Mouse (Mus musculus) adrenal gland, postnatal 4 days (tissue): ENCODE measurements around the gene Nrp2. TPM values are rescaled to one million over a fixed set of nuclear protein-coding genes. Genes with fewer than 3 reads are reported as not detected.

ENCODE experiments used
- DNase-seq, 2 experiments: peaks; one replicate each; pipeline ENCODE4 v3.0.0; 2021 to 2022; ENCODE audit warnings: low spot score in 2 of 2, mixed read lengths in 2 of 2
- long read RNA-seq, 2 experiments: library from polyadenylated mRNA; stranded (forward); transcript quantifications; one replicate each; pipeline ENCODE4 v2.0.0; 2021
- total RNA-seq, 2 experiments: library from RNA; stranded (reverse); gene quantifications; 2 replicates each; pipeline ENCODE4 v1.2.3; 2021

The Nrp2 gene
- 10 to 100 TPM; 42.5 to 51.6 TPM for total RNA-seq
- long read RNA-seq, experiment 1, full-length matches to known transcripts: 2 of 4 reads
- long read RNA-seq, experiment 1, partial matches to known transcripts: 0 of 4 reads
- long read RNA-seq, experiment 1, other reads (novel, unspliced or antisense): 2 of 4 reads
- long read RNA-seq, experiment 2, full-length matches to known transcripts: 2 of 14 reads
- long read RNA-seq, experiment 2, partial matches to known transcripts: 3 of 14 reads
- long read RNA-seq, experiment 2, other reads (novel, unspliced or antisense): 9 of 14 reads

DNA sequence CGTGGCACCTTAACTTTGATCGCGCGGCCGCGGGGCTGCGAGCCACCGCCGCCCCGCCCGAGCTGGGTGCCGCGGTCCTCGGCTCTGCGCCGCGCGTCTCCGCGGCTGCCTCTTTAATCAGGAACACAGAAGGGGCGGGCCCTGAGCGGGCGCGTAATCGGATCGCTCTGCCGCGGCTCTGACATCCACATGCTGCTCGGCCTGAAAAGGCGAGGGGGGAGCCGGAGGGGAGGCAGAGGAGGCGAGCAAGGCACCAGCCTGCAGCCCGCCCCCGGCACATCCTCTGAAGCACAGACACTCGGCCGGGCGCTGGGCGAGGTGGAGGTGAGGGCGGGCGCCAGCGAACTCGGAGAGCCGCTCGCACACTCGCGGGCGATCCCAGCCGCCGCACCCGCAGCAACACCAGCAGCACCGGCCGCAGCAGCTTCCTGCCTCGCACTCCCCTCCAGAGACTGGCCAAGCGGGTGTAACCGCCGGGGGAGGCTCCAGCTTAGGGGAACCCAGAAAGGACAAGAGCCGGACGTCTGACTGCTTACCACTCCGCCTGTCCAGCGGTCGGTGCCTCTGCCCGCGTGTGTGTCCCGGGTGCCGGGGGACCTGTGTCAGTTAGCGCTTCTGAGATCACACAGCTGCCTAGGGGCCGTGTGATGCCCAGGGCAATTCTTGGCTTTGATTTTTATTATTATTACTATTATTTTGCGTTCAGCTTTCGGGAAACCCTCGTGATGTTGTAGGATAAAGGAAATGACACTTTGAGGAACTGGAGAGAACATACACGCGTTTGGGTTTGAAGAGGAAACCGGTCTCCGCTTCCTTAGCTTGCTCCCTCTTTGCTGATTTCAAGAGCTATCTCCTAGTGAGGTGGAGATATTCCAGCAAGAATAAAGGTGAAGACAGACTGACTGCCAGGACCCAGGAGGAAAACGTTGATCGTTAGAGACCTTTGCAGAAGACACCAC is at the start of gene Nrp2:
Nrp2 (plus strand) TSS at position 128 of the 959 bp plus-strand sequence.
- DNase-seq: peak; percentile 60 to 67

GRCm38 (mm10) chr1:62654436-62654835 is 48.6 kb upstream of the Nrp2 start:
- no peak for DNase-seq

DNA sequence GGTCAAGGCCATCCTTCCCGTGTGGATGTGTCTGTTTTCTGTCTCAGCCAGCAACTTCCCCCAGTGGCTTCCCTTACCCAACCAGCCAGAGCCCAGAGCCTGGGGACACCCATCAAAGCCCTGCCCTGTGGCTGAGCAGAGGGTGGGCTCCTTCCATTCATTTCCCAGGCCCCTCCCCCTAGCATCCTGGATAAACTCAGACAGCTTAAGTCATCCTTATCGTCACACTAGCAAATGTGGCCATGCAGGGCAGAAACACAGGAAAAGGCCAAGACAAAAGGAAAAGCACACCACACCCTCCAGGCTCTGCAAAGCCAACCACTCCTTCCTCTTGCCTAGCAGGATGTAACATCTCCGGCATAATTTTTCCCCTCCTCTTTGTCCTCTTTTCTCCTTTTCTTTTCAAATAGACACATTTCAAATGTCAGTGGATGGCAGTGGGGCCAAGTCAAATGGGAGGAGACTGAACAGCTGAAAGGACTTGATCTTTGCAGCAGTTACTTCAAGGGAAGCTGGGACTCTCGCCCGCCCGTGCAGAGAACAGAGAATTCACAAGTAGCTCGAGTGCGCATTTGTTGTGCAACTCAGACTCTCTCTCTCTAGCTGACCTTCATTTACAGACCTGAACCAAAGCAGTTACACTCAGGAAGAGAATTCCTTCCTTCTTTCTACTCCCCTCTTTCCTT is 38.0 kb upstream of the Nrp2 start:
- DNase-seq: peak in 1 of 2 experiments; percentile 6

GRCm38 (mm10) chr1:62665771-62666730 is 37.0 kb upstream of the Nrp2 start:
- DNase-seq: no peak

GRCm38 (mm10) chr1:62666780-62667179 is 36.3 kb upstream of the Nrp2 start:
- DNase-seq: no peak

GRCm38 (mm10) chr1:62678611-62679344 is 24.3 kb upstream of the Nrp2 start:
- no peak for DNase-seq

- no peak for DNase-seq
These were observed 23.6 kb upstream of the Nrp2 start for GRCm38 (mm10) chr1:62679466-62679865.

DNA sequence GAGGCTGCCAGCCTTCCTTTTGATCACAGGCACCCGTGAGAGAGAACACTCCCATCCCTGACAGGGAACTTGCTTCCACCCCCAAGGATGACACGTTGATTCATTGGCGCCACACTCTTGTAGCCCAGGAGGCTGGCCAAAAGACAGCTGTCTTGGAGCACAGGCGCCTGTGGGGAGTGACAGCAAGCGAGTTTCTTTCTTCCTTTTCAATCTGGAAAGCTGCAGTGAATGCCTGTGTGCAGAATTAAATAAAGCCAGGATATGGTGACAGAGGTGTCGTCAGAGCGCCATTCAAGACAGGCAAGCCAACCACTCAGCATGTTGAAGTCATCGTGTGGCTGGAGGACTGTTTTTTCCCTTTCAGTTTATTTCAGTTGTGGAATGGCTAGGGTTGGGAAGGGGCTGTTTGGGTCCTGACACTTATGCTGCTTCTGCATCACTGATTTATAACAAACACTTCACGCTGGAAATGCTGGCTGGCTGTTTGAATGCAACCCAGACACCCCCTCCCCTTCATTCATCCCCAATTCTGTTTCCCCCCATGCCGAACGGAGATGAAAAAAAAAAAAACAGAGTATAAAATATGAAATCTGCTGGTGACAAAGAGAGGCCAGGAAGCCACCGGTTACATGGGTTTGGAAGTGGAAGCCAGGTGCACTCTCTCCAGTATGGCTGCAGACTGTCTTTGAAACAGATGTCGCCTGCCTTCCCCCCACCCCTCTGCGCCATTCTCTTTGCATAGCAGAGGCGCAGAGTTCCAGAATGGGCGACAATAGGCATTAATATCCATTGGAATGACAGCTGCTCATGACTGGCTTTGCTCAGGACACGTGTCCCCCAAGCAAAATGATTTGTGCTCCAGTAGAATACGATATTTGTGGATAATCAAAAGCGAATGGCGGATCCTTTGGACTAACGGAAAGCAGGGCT is 20.4 kb upstream of the Nrp2 start:
- DNase-seq: no peak

- no peak for DNase-seq
These were observed 19.6 kb upstream of the Nrp2 start for GRCm38 (mm10) chr1:62683498-62683897.

- DNase-seq: no peak
These were observed 15.6 kb upstream of the Nrp2 start for GRCm38 (mm10) chr1:62687511-62687910.

- DNase-seq: no peak
These were observed 11.9 kb upstream of the Nrp2 start for GRCm38 (mm10) chr1:62691175-62691574.

- no peak for DNase-seq
These were observed 6.6 kb upstream of the Nrp2 start for GRCm38 (mm10) chr1:62696312-62696982.

DNA sequence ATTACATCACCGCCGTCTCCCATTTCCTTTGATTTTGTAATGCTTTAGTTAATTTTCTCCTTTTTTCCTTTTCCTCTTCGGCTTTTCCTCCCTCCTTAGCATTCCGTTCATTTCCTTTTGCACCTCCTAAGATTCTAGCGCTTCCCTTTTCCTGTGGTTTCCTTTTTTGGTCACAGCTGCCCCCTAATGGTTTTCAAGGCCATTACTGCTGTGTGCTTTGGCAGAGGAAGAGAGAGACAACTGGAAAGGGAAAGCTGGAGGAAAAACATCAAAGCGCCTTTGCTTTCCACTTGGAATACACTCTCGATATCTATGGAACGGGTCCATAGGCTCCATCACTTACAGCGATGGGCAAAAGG is 6.1 kb upstream of the Nrp2 start:
- DNase-seq: no peak

DNA sequence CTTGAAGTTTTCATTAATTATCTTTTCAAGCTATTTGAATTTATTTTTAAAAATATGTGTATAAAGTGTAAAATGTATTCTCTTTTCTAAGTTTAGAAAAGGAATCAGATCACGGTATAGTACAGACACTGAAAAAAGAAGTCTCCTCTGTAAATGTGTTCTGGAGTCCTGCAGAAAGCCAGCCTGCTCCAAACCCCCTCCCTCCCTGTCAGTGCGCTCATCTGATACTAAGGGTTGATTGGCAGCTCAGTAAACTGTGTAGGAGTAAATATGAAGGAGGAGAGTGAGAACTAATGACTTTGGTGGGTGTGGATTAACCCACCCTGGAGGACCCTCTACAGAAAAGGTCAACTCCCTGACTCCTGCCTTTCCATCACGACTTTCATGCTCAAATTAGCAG is 5.7 kb upstream of the Nrp2 start:
- DNase-seq: no peak

DNA sequence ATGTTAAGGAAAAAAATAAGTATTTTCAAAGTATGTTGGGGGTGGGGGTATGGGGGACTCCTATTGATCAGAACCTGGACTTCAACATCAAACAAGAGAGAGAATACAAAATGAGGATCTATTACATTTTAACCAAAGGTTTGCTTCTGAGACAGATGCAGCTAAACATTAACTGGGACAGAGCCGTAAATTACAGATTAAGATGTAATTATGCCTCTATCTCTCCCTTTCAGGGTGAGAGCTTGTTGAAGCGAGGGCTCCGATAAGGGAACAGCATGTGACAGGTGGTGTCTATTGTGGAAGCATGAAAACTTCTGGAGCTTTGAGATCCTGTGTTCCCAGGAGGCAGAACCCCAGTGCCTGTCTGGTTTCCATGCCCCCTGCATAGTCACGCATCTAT is 3.3 kb upstream of the Nrp2 start:
- DNase-seq: no peak

DNA sequence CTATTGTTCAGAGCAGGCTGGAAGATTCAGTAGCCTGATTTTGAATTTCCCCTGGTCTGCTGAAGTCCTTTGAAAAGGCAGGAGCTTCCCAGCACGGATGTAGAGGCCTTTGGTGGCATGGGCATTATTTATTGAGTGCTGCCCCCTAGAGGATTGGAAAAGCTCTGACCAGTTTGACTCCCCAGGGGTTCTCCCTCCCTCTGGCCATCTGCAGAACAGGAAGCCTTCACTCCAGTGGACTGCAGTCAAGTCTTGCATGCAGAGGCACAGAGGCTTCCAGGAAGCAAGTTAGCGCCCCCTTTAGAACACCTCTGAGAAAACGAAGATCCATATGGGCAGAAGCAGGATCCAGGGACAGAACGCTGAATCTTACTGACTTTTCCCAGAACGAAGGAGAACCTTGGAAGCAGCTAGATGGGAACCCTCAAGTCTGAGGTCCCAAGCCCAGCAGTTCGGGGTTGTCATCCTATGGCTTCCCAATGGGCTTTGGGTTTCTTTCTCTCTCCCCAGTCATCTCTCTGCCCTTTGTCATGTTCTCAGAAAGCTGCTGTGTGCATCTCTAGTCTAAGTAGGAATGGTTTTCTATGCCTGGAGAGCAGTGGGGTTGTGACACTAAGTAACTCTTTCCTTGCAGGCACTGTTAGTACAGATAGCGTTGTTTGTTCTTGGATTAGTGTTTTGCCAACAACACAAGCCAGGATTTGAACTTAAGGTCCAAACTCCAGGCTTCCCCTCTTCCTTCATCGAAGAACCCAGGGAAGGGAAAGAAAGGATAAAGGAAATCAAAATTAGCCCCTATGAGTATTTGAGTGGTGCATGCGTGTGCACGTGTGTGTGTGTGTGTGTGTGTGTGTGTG is 1.8 kb upstream of the Nrp2 start:
- peak in 1 of 2 experiments; percentile 70 for DNase-seq

- no peak for DNase-seq
These were observed 342 bp upstream of the Nrp2 start for GRCm38 (mm10) chr1:62702743-62703142.
